Mouse (Mus musculus) liver, postnatal 0 days (tissue): Measurements from ENCODE around the gene Rgma.

Experiments used
- CTCF ChIP-seq: sonication (generic); IDR thresholded peaks from 2 replicates; pipeline ENCODE4 v1.5.1; 2016; ENCODE audit warnings: antibody characterized with exemption, low read depth
- EP300 ChIP-seq: IDR thresholded peaks from 2 replicates; pipeline ENCODE4 v1.6.1; 2016; ENCODE audit warnings: antibody characterized with exemption, low read depth, mild to moderate bottlenecking

DNA sequence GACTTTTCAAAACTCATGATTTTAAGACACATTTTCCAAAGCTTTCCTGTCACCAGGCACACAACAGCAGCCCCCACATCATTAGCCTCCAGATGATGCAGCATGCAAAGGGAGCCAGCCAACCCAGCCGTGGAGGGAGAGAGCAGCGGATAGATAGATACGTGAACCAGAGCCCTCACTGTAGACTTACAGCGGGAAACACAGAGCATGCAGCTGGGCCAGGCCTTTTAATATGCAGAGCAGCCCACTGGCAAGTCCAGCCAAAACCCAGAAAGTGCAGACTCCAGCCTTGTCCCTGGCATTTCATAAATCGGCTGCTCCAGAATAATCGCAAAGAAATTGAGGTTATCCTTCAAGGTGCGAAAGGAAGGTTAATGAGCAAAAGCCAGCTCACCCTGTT is 9.3 kb upstream of the Rgma start:
- TF ChIP-seq CTCF (no peak), EP300 (no peak)
